Mouse (Mus musculus) layer of hippocampus, adult 9-11 months (tissue): ENCODE data around the gene Eif3d.
"Not testable (repeated sequence)": the region's sequence is repeated elsewhere in the genome, so short reads cannot be mapped to it uniquely, and the experiment has no call there.

Experiments
- DNase-seq: peaks from one replicate; pipeline ENCODE4 v3.0.0; 2022

Gene Eif3d

GRCm38 (mm10) chr15:77970470-77971292, at the start of gene Eif3d:
Eif3d (minus strand) TSS chr15:77970813.
- peak; percentile 98 for DNase-seq

- DNase-seq, result no peak
Observed at GRCm38 (mm10) chr15:78014046-78014445, 43.4 kb upstream of the Eif3d start.

GRCm38 (mm10) chr15:78008206-78008605, 37.6 kb upstream of the Eif3d start:
- DNase-seq, result not testable (repeated sequence)

- DNase-seq, result no peak
Observed at GRCm38 (mm10) chr15:78003929-78004328, 33.3 kb upstream of the Eif3d start.

GRCm38 (mm10) chr15:78001400-78001799, 30.8 kb upstream of the Eif3d start:
- DNase-seq, result no peak

GRCm38 (mm10) chr15:77988541-77988940, 17.9 kb upstream of the Eif3d start:
- DNase-seq, result no peak

- DNase-seq, result no peak
Observed at GRCm38 (mm10) chr15:77983391-77983790, 12.8 kb upstream of the Eif3d start.

- DNase-seq, result peak; percentile 53
Observed at GRCm38 (mm10) chr15:77982195-77982939, 11.8 kb upstream of the Eif3d start.

- DNase-seq, result no peak
Observed at GRCm38 (mm10) chr15:77981181-77981680, 10.6 kb upstream of the Eif3d start.

GRCm38 (mm10) chr15:77979427-77979865, 8.8 kb upstream of the Eif3d start:
- DNase-seq, result peak; percentile 51

- no peak for DNase-seq
Observed at GRCm38 (mm10) chr15:77977663-77978062, 7.0 kb upstream of the Eif3d start.

GRCm38 (mm10) chr15:77974165-77974841, 3.7 kb upstream of the Eif3d start:
- no peak for DNase-seq

- DNase-seq, result no peak
Observed at GRCm38 (mm10) chr15:77969940-77970469, 608 bp downstream of the Eif3d start.

- DNase-seq, result no peak
Observed at GRCm38 (mm10) chr15:77965117-77965528, 5.5 kb downstream of the Eif3d start.

GRCm38 (mm10) chr15:77962447-77962846, 8.2 kb downstream of the Eif3d start:
- no peak for DNase-seq

- DNase-seq, result no peak
Observed at GRCm38 (mm10) chr15:77960693-77961092, 9.9 kb downstream of the Eif3d start.

- no peak for DNase-seq
Observed at GRCm38 (mm10) chr15:77958071-77958470, 12.5 kb downstream of the Eif3d start.

- DNase-seq, result no peak
Observed at GRCm38 (mm10) chr15:77957625-77958024, 13.0 kb downstream of the Eif3d start.

GRCm38 (mm10) chr15:77956404-77956901, 14.2 kb downstream of the Eif3d start, which contains the start of gene Foxred2:
Foxred2 (minus strand) TSS chr15:77956722.
- DNase-seq, result peak; percentile 89

GRCm38 (mm10) chr15:77955440-77956403, 14.9 kb downstream of the Eif3d start:
- no peak for DNase-seq

- no peak for DNase-seq
Observed at GRCm38 (mm10) chr15:77954362-77954761, 16.3 kb downstream of the Eif3d start.
